Mouse (Mus musculus): ENCODE results near the gene Tmc6. TPM values are rescaled to one million over a fixed set of nuclear protein-coding genes. Genes with fewer than 3 reads are reported as not detected.

Gene Tmc6
- polyA plus RNA-seq, 1 experiment from 2014 or later: 19.0 TPM

Other genes with a start within 250 kb of the Tmc6 start
- gene Tnrc6c, start 127.9 kb downstream of the Tmc6 start, polyA plus RNA-seq (2015; fragmentation: Nextera tagmentation; extraction: Ambion mirVana): 19.3 and 19.6 TPM in 2 replicates
- gene Tmc8, start 122 bp downstream of the Tmc6 start, polyA plus RNA-seq (2015; fragmentation: Nextera tagmentation; extraction: Ambion mirVana): 0.81 and 1.4 TPM in 2 replicates
- gene 6030468B19Rik, start 15.5 kb upstream of the Tmc6 start, polyA plus RNA-seq (2015; fragmentation: Nextera tagmentation; extraction: Ambion mirVana): 0.41 and 0.60 TPM in 2 replicates
- gene Gm20708, start 27.5 kb upstream of the Tmc6 start, polyA plus RNA-seq (2015; fragmentation: Nextera tagmentation; extraction: Ambion mirVana): 0.60 and 0.72 TPM in 2 replicates
- 38.4 and 39.5 TPM in 2 replicates for gene Syngr2, start 27.5 kb upstream of the Tmc6 start, polyA plus RNA-seq (2015; fragmentation: Nextera tagmentation; extraction: Ambion mirVana)
- gene Afmid, start 43.7 kb upstream of the Tmc6 start, polyA plus RNA-seq (2015; fragmentation: Nextera tagmentation; extraction: Ambion mirVana): 5.6 and 6.2 TPM in 2 replicates
- gene Tk1, start 43.9 kb upstream of the Tmc6 start, polyA plus RNA-seq (2015; fragmentation: Nextera tagmentation; extraction: Ambion mirVana): 133 and 137 TPM in 2 replicates
- 307 and 322 TPM in 2 replicates for gene Birc5, start 67.1 kb upstream of the Tmc6 start, polyA plus RNA-seq (2015; fragmentation: Nextera tagmentation; extraction: Ambion mirVana)
- gene Tmem235, start 78.6 kb upstream of the Tmc6 start, polyA plus RNA-seq (2015; fragmentation: Nextera tagmentation; extraction: Ambion mirVana): not detected in 2 replicates
- 3.4 and 3.6 TPM in 2 replicates for gene Tha1, start 91.3 kb upstream of the Tmc6 start, polyA plus RNA-seq (2015; fragmentation: Nextera tagmentation; extraction: Ambion mirVana)
- 15.6 and 15.8 TPM in 2 replicates for gene Socs3, start 187.8 kb upstream of the Tmc6 start, polyA plus RNA-seq (2015; fragmentation: Nextera tagmentation; extraction: Ambion mirVana)
- gene Pgs1, start 204.1 kb upstream of the Tmc6 start, polyA plus RNA-seq (2015; fragmentation: Nextera tagmentation; extraction: Ambion mirVana): 34.4 and 35.7 TPM in 2 replicates

Data from limb, embryonic 13.5 days (tissue).